Mouse (Mus musculus) neural tube, embryonic 11.5 days (tissue): ENCODE data around the gene Zfp809. TPM values are rescaled to one million over a fixed set of nuclear protein-coding genes. Genes with fewer than 3 reads are reported as not detected.
"Not testable (repeated sequence)": the region's sequence is repeated elsewhere in the genome, so short reads cannot be mapped to it uniquely, and the experiment has no call there.

Experiments
- ATAC-seq: fragments of 200-750 bp; cut with Nextera tagmentation; 2 replicates; pipeline ENCODE4 v1.8.0; 2017; ENCODE audit warnings: moderate number of reproducible peaks, mild to moderate bottlenecking, moderate TSS enrichment, moderate library complexity; ENCODE audit not compliant: insufficient read depth, low FRiP score, low TSS enrichment
- DNase-seq: peaks from one replicate; pipeline ENCODE4 v3.0.0-alpha.2; 2015; ENCODE audit warnings: low spot score
- H3K27ac ChIP-seq: fragments of 300-500 bp; sonication (generic); 2 replicates; pipeline ENCODE4 v1.5.1; 2014; ENCODE audit warnings: low read depth, mild to moderate bottlenecking, low read length
- H3K27me3 ChIP-seq: fragments of 300-500 bp; sonication (generic); 2 replicates; pipeline ENCODE4 v1.6.1; 2014; ENCODE audit warnings: mild to moderate bottlenecking, low read length, mixed read lengths; ENCODE audit not compliant: control insufficient read depth, insufficient read depth
- H3K36me3 ChIP-seq: fragments of 300-500 bp; sonication (generic); 2 replicates; pipeline ENCODE4 v1.6.1; 2014; ENCODE audit warnings: mild to moderate bottlenecking, low read length, moderate library complexity, mixed read lengths; ENCODE audit not compliant: control insufficient read depth, insufficient read depth
- H3K4me1 ChIP-seq: fragments of 300-500 bp; sonication (generic); 2 replicates; pipeline ENCODE4 v1.6.1; 2014; ENCODE audit warnings: low read length, mixed read lengths; ENCODE audit not compliant: control insufficient read depth, insufficient read depth
- H3K4me2 ChIP-seq: fragments of 300-500 bp; sonication (generic); 2 replicates; pipeline ENCODE4 v1.6.1; 2014; ENCODE audit warnings: low read depth, mild to moderate bottlenecking, moderate library complexity
- H3K4me3 ChIP-seq: fragments of 300-500 bp; sonication (generic); 2 replicates; pipeline ENCODE4 v1.5.1; 2014; ENCODE audit warnings: low read depth, low read length
- H3K9ac ChIP-seq: fragments of 300-500 bp; sonication (generic); 2 replicates; pipeline ENCODE4 v1.6.1; 2014; ENCODE audit warnings: mild to moderate bottlenecking, low read length
- H3K9me3 ChIP-seq: fragments of 300-500 bp; sonication (generic); 2 replicates; pipeline ENCODE4 v1.6.1; 2016; ENCODE audit warnings: low read length; ENCODE audit not compliant: control insufficient read depth
- WGBS: fragments of 180-500 bp; shearing (Covaris S2); extraction: QIAGEN DNeasy Blood & Tissue Kit; methylation state at CpG from one replicate; pipeline ENCODE4 v1.1.7; 2014; 5-methylcytosine and 5-hydroxymethylcytosine counted together
- polyA plus RNA-seq: library from polyadenylated mRNA; unstranded; fragments of >200 nt; fragmentation: Nextera tagmentation; extraction: Ambion mirVana; gene quantifications from 2 replicates; pipeline ENCODE4 v1.2.1, GENCODE M21; 2014

Gene Zfp809
- polyA plus RNA-seq, 1 experiment from 2014 or later = 12.3 TPM

- no peaks in the 10 kb centered on the region for H3K27me3 ChIP-seq
- ATAC-seq = peak; percentile 66
- no peaks in the 10 kb centered on the region for H3K36me3 ChIP-seq
- no peak overlapping the region for H3K27ac ChIP-seq
- peak overlapping the region; percentile 72 for H3K4me3 ChIP-seq
- H3K4me2 ChIP-seq = peak overlapping the region; percentile 63
- DNase-seq = peak; percentile 51
- H3K4me1 ChIP-seq = no peaks in the 10 kb centered on the region
- no peaks in the 10 kb centered on the region for H3K9me3 ChIP-seq
- H3K9ac ChIP-seq = peak overlapping the region; percentile 32
- 26% methylated on average over 17 of the region's 17 CpGs for WGBS
These were observed 694 bp upstream of the Zfp809 start for GRCm38 (mm10) chr9:22224536-22225503.

DNA sequence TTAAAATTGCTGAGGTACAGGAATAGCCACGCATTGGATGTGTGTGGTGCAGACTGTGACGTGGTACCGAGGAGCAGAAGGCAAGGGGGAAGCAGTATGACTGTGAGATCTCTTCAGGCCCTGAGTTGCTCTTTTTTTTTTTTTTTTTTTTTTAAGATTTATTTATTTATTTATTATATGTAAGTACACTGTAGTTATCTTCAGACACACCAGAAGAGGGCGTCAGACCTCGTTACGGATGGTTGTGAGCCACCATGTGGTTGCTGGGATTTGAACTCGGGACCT lies 817 bp downstream of the Zfp809 start:
- not testable (repeated sequence) for H3K27me3 ChIP-seq, H3K4me3 ChIP-seq, H3K9me3 ChIP-seq, H3K9ac ChIP-seq, H3K36me3 ChIP-seq, ATAC-seq, DNase-seq, H3K4me1 ChIP-seq, H3K27ac ChIP-seq
- H3K4me2 ChIP-seq = peak overlapping the region; percentile 63
- 70% methylated on average over 7 of the region's 7 CpGs for WGBS

DNA sequence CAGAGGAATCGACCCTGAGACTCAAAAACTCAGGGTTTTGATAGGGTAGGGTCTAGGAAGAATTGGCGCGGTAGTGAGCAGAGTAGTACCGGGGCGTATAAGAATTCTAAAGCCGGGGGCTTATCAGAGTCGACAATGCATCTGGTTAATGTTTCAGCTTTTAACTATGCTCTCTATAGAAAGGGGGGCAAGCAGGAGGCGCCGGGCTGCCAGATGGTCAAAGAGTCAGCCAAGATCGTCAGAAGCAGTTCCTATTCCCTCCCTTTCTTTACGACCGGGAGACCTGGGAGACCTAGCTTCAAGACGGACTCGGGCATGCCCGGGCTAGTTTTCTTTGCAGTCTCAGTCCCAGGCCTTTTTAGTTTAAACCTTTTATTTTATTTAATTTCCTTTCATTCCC lies 1.3 kb downstream of the Zfp809 start:
- Histone ChIP-seq H3K9me3 (no peaks in the 10 kb centered on the region), H3K4me1 (no peaks in the 10 kb centered on the region), H3K9ac (no peak overlapping the region), H3K4me3 (no peak overlapping the region), H3K27ac (no peak overlapping the region), H3K27me3 (no peaks in the 10 kb centered on the region), H3K4me2 (no peak overlapping the region), H3K36me3 (no peaks in the 10 kb centered on the region)
- ATAC-seq (no peak), DNase-seq (no peak)
- WGBS = 81% methylated on average over 15 of the region's 15 CpGs

GRCm38 (mm10) chr9:22229386-22230026 lies 4.0 kb downstream of the Zfp809 start:
- Histone ChIP-seq H3K27ac (no peak overlapping the region), H3K9me3 (no peaks in the 10 kb centered on the region), H3K4me1 (no peaks in the 10 kb centered on the region), H3K9ac (no peak overlapping the region), H3K4me3 (no peak overlapping the region), H3K36me3 (no peaks in the 10 kb centered on the region), H3K27me3 (no peaks in the 10 kb centered on the region), H3K4me2 (no peak overlapping the region)
- no peak for DNase-seq
- WGBS = 82% methylated on average over 7 of the region's 7 CpGs
- no peak for ATAC-seq

- DNase-seq (no peak), ATAC-seq (no peak)
- Histone ChIP-seq H3K36me3 (no peaks in the 10 kb centered on the region), H3K4me1 (no peaks in the 10 kb centered on the region), H3K9me3 (no peaks in the 10 kb centered on the region), H3K4me2 (no peak overlapping the region), H3K4me3 (no peak overlapping the region), H3K27me3 (no peaks in the 10 kb centered on the region), H3K27ac (no peak overlapping the region), H3K9ac (no peak overlapping the region)
- WGBS = 91% methylated on average over 3 of the region's 3 CpGs
These were observed 4.5 kb downstream of the Zfp809 start for GRCm38 (mm10) chr9:22230061-22230460.

GRCm38 (mm10) chr9:22230556-22230955 lies 5.0 kb downstream of the Zfp809 start:
- Histone ChIP-seq H3K27ac (no peak overlapping the region), H3K4me3 (no peak overlapping the region), H3K9me3 (no peaks in the 10 kb centered on the region), H3K4me1 (no peaks in the 10 kb centered on the region), H3K36me3 (no peaks in the 10 kb centered on the region), H3K27me3 (no peaks in the 10 kb centered on the region), H3K9ac (no peak overlapping the region), H3K4me2 (no peak overlapping the region)
- DNase-seq (no peak), ATAC-seq (no peak)

GRCm38 (mm10) chr9:22240001-22240400 lies 14.5 kb downstream of the Zfp809 start:
- H3K4me1 ChIP-seq = no peaks in the 10 kb centered on the region
- H3K9ac ChIP-seq = no peak overlapping the region
- no peak for ATAC-seq
- no peak for DNase-seq
- H3K4me3 ChIP-seq = no peak overlapping the region
- H3K36me3 ChIP-seq = peaks cover 7% of the 10 kb centered on the region
- peaks cover 2% of the 10 kb centered on the region for H3K9me3 ChIP-seq
- 93% methylated on average over 4 of the region's 4 CpGs for WGBS
- H3K27me3 ChIP-seq = no peaks in the 10 kb centered on the region
- no peak overlapping the region for H3K4me2 ChIP-seq
- H3K27ac ChIP-seq = no peak overlapping the region

- DNase-seq (no peak), ATAC-seq (no peak)
- H3K4me2 ChIP-seq = no peak overlapping the region
- H3K4me1 ChIP-seq = no peaks in the 10 kb centered on the region
- peaks cover 2% of the 10 kb centered on the region; the same call in 1 of the 2 replicates for H3K9me3 ChIP-seq
- 88% methylated on average over 2 of the region's 2 CpGs for WGBS
- no peaks in the 10 kb centered on the region for H3K27me3 ChIP-seq
- no peak overlapping the region for H3K9ac ChIP-seq
- no peak overlapping the region for H3K27ac ChIP-seq
- no peak overlapping the region for H3K4me3 ChIP-seq
- H3K36me3 ChIP-seq = peaks cover 20% of the 10 kb centered on the region
These were observed 18.7 kb downstream of the Zfp809 start for GRCm38 (mm10) chr9:22244242-22244641.

DNA sequence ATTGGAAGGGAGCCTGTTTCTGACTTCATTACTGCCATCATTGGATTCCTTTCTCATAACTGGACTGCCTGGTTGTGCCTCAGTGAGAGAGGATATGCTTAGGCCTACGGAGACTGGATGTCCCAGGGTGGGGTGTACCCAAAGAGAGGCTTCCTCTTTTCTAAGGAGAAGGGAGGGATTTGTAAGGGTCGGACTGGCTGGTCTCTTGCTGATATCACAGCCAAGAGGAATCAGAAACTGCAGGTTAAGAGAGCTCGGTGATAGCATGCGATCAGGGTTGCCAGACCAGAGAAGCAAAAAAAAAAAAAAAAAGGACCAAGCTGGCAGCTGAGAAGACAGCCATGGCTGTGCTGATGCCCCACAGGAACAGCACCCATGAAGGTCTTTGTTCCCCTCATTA lies 31.1 kb downstream of the Zfp809 start:
- H3K9ac ChIP-seq = no peak overlapping the region
- peaks cover 6% of the 10 kb centered on the region; the same call in 1 of the 2 replicates for H3K9me3 ChIP-seq
- DNase-seq (no peak), ATAC-seq (no peak)
- no peaks in the 10 kb centered on the region for H3K27me3 ChIP-seq
- H3K36me3 ChIP-seq = peaks cover 14% of the 10 kb centered on the region; the same call in 1 of the 2 replicates
- no peak overlapping the region for H3K4me3 ChIP-seq
- no peaks in the 10 kb centered on the region for H3K4me1 ChIP-seq
- H3K27ac ChIP-seq = no peak overlapping the region
- H3K4me2 ChIP-seq = no peak overlapping the region
- 97% methylated on average over 4 of the region's 4 CpGs for WGBS
